Mouse (Mus musculus) urinary bladder, postnatal 14 days (tissue): Measurements from ENCODE around the gene Kap.
"Not testable (repeated sequence)": the region's sequence is repeated elsewhere in the genome, so short reads cannot be mapped to it uniquely, and the experiment has no call there.

Experiments
- DNase-seq: peaks from one replicate; pipeline ENCODE4 v3.0.0; 2021; ENCODE audit warnings: low spot score

The Kap gene

DNA sequence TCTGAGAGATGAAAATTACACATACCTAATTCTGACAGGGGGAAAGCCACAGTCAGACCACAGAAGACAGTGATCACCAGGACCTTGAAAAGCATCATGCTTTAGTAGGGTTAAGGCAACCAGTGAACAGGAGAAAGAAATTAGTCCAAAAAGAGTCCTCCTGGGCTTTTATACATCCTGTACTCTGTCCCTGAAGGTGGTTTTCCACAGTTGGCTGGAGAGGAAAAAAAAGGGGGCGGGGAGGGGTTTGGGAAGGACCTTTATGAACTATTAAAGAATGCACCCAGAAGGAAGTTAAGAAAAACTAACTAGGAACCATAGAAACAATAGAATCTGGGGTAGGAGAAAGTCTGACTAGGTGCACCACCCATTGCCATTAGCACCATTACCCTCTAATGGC is at the start of gene Kap:
TSS of gene Kap (minus strand) at position 237 of the 400 bp plus-strand sequence.
- DNase-seq, result no peak

DNA sequence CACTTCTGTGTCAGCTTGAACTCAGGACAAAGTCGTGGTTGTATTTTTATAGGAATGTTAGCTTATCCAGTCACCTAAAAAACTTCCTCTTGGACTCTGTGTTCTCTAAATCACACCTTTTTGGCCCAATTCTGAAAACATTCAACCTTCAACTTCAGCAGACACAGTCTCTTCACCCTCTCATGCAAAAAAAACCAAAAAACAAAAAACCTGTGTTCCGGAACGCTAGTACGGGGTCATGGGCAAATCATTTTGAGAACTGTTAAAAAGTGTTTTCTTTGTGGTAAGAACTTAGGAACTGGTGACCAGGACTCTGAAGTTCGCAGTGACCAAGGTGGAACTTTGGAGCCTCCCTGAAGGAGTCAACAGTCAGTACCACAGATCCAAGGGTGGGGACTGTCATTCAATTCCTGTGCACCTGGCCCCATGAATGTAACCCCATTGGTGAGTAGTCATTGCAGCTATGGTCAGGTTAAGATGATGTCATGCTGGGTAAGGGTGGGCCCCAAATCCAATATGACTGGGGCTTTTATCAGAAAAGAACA is 32.4 kb upstream of the Kap start:
- DNase-seq, result no peak

- no peak for DNase-seq
Measured at GRCm38 (mm10) chr6:133883446-133883985, 30.0 kb upstream of the Kap start.

DNA sequence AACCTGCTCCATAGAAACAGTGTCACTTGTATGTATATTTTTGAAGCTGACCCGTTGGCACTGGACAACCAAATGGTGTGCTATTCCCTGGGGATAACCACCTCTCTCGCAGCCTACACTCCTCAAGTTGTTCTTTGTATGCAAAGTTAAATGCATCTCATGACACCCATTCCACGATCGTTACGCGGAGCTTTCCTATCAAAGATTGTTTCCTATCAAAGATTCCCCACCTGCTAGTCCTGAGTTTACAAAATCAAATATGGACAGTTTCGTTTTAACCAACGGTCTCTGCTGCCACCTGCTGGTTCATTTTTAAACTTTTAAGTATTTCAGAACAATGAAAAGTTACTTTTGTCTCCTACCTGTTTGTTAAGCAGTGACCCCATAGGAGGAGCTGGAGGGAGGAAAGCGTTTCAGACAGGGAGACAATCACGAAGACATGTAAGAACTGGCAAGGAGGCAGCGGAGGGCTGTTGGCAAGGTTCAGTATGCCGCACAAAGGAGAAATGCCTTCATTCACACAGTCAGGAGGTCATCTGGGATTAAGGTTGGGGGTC is 22.4 kb upstream of the Kap start:
- DNase-seq, result peak; percentile 12

DNA sequence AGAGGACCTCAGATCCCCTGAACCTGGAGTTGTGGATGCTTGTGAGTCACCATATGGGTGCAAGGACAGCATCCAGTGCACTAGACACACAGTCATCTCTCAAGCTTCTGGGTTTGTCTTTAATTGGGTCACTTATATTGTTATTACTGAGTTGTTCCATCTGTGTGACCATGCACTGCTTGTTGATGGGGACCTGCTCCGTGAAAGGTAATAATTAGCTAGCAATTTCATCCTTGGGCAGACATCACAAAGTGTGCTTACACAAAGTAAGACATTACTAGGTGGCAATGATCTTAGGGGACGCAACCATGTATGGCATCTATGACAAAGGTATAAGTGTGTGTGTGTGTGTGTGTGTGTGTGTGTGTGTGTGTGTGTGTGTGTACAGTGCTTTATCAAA is 19.1 kb upstream of the Kap start:
- no peak for DNase-seq

DNA sequence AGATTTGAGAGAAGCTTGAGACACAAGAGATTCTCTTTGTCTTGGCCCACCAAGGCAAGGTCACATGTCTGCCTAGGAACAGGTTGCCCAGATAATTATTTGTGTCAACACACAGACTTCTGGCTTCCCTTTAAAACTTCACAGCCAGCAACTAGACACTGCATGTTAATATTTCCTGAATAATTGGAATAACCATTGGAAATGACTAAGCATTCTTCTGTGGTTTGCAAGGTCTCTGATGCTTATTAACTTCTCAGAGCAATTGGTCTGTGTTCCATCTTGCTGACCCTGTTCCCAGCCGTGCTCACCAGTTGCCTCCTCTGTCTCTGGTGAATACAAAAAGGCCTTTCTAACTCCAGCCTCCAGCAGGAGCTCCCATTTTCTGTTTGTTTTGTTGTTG is 17.6 kb upstream of the Kap start:
- no peak for DNase-seq

DNA sequence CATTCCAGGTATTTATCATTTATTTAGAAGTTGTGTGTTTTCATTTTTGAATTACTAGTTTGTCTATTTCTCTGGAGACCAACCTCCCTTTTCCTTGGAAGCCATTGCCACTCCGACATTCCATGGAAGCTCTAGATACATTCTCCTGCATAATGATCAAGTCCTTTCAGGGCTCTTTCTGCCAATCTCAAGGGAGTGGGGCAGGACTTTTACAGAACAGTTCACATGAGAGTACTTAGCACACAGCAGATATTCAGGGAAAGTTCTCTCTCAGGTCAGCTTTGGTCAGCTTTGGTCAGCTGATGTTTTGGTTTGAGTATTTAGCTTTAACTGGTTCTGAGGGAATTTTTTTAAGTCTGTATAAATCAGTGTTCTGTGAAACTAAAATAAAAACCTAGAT is 14.8 kb upstream of the Kap start:
- no peak for DNase-seq

DNA sequence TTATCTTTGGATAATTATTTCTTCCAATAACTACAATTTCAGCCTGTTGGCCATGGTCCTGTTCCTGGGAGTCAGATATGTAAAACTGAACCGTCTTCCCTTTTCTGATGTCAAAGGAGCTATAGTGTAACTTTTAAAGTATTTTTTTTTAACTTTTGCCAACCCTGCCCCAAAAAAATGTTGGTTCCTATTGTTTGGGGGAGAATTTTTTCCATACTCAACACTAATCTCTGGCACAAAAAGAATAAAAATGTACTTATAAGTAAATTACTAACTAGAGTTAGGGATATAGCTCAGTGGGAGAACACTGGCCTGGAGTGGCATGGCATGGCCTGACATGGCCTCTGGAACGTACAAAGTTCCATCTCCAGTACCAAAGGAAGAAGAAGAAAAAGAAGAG is 2.3 kb upstream of the Kap start:
- DNase-seq, result no peak

GRCm38 (mm10) chr6:133849359-133849758 is 4.2 kb downstream of the Kap start:
- DNase-seq, result no peak

- DNase-seq, result not testable (repeated sequence)
Measured at GRCm38 (mm10) chr6:133848861-133849260, 4.7 kb downstream of the Kap start.

DNA sequence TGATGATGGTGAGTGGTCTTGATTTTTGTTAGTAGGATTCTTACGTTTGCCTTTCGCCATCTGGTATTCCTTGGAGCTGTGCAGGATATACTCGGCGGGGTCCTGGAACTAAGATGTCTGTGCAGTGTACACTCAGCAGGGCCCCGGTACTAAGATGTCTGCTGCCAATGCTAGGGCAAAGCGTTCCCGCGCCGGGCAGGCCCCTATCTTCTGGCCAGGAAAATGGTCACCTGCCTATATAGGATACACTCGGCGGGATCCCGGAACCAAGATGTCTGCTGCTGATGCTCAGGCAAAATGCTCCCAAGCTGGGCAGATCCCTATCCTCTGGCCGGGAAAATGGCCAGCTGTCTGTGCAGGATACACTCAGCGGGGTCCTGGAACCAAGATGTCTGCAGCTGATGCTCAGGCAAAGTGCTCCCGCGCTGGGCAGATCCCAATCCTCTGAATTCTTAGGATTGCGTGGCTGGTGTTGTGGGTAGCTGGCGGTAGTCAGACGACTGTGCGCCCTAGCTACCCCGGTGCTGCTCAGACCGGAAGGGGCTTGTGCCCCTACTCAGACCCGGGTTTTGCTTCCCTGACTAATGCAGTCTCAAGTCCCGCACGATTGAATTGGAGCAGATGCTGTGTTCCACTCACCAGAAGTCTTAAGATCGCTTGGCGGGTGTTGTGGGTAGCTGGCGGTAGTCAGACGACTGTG is 15.1 kb downstream of the Kap start:
- DNase-seq, result not testable (repeated sequence)

- DNase-seq, result no peak
Measured at GRCm38 (mm10) chr6:133812342-133812741, 41.2 kb downstream of the Kap start.
